Mouse (Mus musculus) monocyte, adult 5-6 weeks (primary cell): ENCODE results near the gene Shroom1. TPM values are rescaled to one million over a fixed set of nuclear protein-coding genes. Genes with fewer than 3 reads are reported as not detected.

Experiments
- ATAC-seq: fragments of 153-309, 156-312 bp; replicated peaks from 2 replicates; pipeline ENCODE4 v1.8.0; 2017; ENCODE audit warnings: mild to moderate bottlenecking; ENCODE audit not compliant: low TSS enrichment, insufficient number of reproducible peaks, severe bottlenecking, poor library complexity, low FRiP score
- total RNA-seq: library from RNA; stranded (forward); fragments of 200-1000, 200-491, 200-594 nt; gene quantifications from 3 replicates; pipeline ENCODE4 v1.2.3, GENCODE M21; 2017

The Shroom1 gene
- total RNA-seq, 1 experiment from 2014 or later: not detected

- ATAC-seq: no peak
These were observed 45.2 kb downstream of the Shroom1 start for GRCm38 (mm10) chr11:53502039-53502765.

- no peak for ATAC-seq
These were observed 46.7 kb downstream of the Shroom1 start for GRCm38 (mm10) chr11:53503738-53504137.

- ATAC-seq: no peak
These were observed 47.4 kb downstream of the Shroom1 start for GRCm38 (mm10) chr11:53504376-53504775.

- no peak for ATAC-seq
These were observed 48.1 kb downstream of the Shroom1 start for GRCm38 (mm10) chr11:53505026-53505663.

GRCm38 (mm10) chr11:53507098-53507805 lies 50.2 kb downstream of the Shroom1 start:
- no peak for ATAC-seq

GRCm38 (mm10) chr11:53508152-53508551 lies 51.1 kb downstream of the Shroom1 start:
- no peak for ATAC-seq

- no peak for ATAC-seq
These were observed 51.6 kb downstream of the Shroom1 start for GRCm38 (mm10) chr11:53508591-53508990.

GRCm38 (mm10) chr11:53510351-53510750 lies 53.3 kb downstream of the Shroom1 start:
- no peak for ATAC-seq

GRCm38 (mm10) chr11:53516775-53517627 lies 60.0 kb downstream of the Shroom1 start:
- ATAC-seq: no peak

Other genes with a start within 250 kb of the Shroom1 start
- 251 to 386 TPM (median 355 TPM) in 3 replicates for gene Hspa4, start 156.7 kb upstream of the Shroom1 start, total RNA-seq
- gene Zcchc10, start 132.5 kb upstream of the Shroom1 start, total RNA-seq: 2.3 to 9.1 TPM (median 5.5 TPM) in 3 replicates
- 73.5 to 126 TPM (median 78.0 TPM) in 3 replicates for gene Aff4, start 106.4 kb upstream of the Shroom1 start, total RNA-seq
- not detected in 3 replicates for gene Leap2, start 34.0 kb upstream of the Shroom1 start, total RNA-seq
- gene Uqcrq, start 26.4 kb upstream of the Shroom1 start, total RNA-seq: 11.2 to 22.8 TPM (median 17.8 TPM) in 3 replicates
- not detected in 3 replicates for gene Gdf9, start 26.2 kb upstream of the Shroom1 start, total RNA-seq
- not detected in 3 replicates for gene Gm10447, start 95 bp upstream of the Shroom1 start, total RNA-seq
- gene Gm9837, start 13.3 kb downstream of the Shroom1 start, total RNA-seq: not detected in 3 replicates
- gene Gm9945, start 23.0 kb downstream of the Shroom1 start, total RNA-seq: not detected in 3 replicates
- gene Sowaha, start 23.1 kb downstream of the Shroom1 start, total RNA-seq: not detected in 3 replicates
- gene Sept8, start 62.1 kb downstream of the Shroom1 start, total RNA-seq: 2.9 to 4.1 TPM (median 3.8 TPM) in 3 replicates
- gene Kif3a, start 110.2 kb downstream of the Shroom1 start, total RNA-seq: 2.8 to 6.1 TPM (median 3.6 TPM) in 3 replicates
- 2.8 to 29.9 TPM (median 19.5 TPM) in 3 replicates for gene Il4, start 161.5 kb downstream of the Shroom1 start, total RNA-seq
- gene Il13, start 177.5 kb downstream of the Shroom1 start, total RNA-seq: 0.29 to 2.5 TPM in 2 of 3 replicates, not detected in the other